Mouse (Mus musculus): Measurements from ENCODE around the gene Fam161a. TPM values are rescaled to one million over a fixed set of nuclear protein-coding genes. Genes with fewer than 3 reads are reported as not detected.

Gene Fam161a
- total and polyA plus RNA-seq, 3 experiments: 1.4 to 2.0 (median 1.5) TPM

- Histone ChIP-seq H3K9me3 (replicated peaks; ENCODE audit: low read length) (no peaks in the 10 kb centered on the region), H3K4me2 (ENCODE audit: insufficient read depth, low read depth, poor library complexity, severe bottlenecking) (no peak overlapping the region), H3K36me3 (replicated peaks in 1 of 2; ENCODE audit: control insufficient read depth in 1 of 2, insufficient read depth in 1 of 2, low read length in 1 of 2) (no peaks in the 10 kb centered on the region), H3K79me2 (replicated peaks; ENCODE audit: control insufficient read depth, extremely low read depth, insufficient read depth, poor library complexity, severe bottlenecking) (no peaks in the 10 kb centered on the region), H3K4me1 (ENCODE audit: control insufficient read depth in 1 of 2, insufficient read depth in 2 of 2) (peaks cover 5 to 6% of the 10 kb centered on the region in 2 experiments; a peak in 3 of 4 replicates), H3K27ac (ENCODE audit: insufficient read depth, low read depth) (no peak overlapping the region), H3K27me3 (replicated peaks) (no peaks in the 10 kb centered on the region), H3K4me3 (replicated peaks in 1 of 3; ENCODE audit: low read depth in 2 of 3, low read length in 2 of 3, poor library complexity in 1 of 3) (no peak overlapping the region), H3K9ac (ENCODE audit: insufficient read depth, low read depth) (no peak overlapping the region)
- in situ Hi-C loops (cut with MboI; ENCODE audit: low pct_ligation_motif_present, low pct_unique_long_range_greater_than_20kb, low sequenced_read_pairs) (no loop called here), dilution Hi-C loops (cut with MboI; ENCODE audit: extremely low pct_ligation_motif_present, extremely low pct_unique_long_range_greater_than_20kb, low sequenced_read_pairs) (no loop called here)
- TF ChIP-seq HCFC1 (IDR thresholded peaks at IDR 0.05; ENCODE audit: low read depth, low read length) (no peak), POLR2AphosphoS2 (IDR thresholded peaks at IDR 0.05; ENCODE audit: low read depth, low read length) (no peak), MXI1 (IDR thresholded peaks at IDR 0.05; ENCODE audit: low read depth, low read length) (no peak), RCOR1 (conservative IDR thresholded peaks at IDR 0.05; ENCODE audit: low read depth, low read length) (no peak), MAFK (IDR thresholded peaks at IDR 0.05; ENCODE audit: insufficient replicate concordance, low read length) (no peak), CHD1 (IDR thresholded peaks at IDR 0.05; ENCODE audit: low read depth, low read length) (no peak), NELFE (IDR thresholded peaks at IDR 0.05; ENCODE audit: low read depth, low read length) (no peak), E2F4 (IDR thresholded peaks at IDR 0.05; ENCODE audit: insufficient replicate concordance, low read depth, low read length) (no peak), JUN (IDR thresholded peaks at IDR 0.05; ENCODE audit: insufficient read depth, low read depth, low read length) (no peak)
- DNase-seq (ENCODE audit: extremely low read depth): no peak
These were observed 67.5 kb downstream of the Fam161a start for GRCm38 (mm10) chr11:23074841-23075240.

- Histone ChIP-seq H3K79me2 (replicated peaks; ENCODE audit: control insufficient read depth, extremely low read depth, insufficient read depth, poor library complexity, severe bottlenecking) (no peaks in the 10 kb centered on the region), H3K4me3 (replicated peaks in 1 of 3; ENCODE audit: low read depth in 2 of 3, low read length in 2 of 3, poor library complexity in 1 of 3) (no peak overlapping the region), H3K9ac (ENCODE audit: insufficient read depth, low read depth) (no peak overlapping the region), H3K9me3 (replicated peaks; ENCODE audit: low read length) (no peaks in the 10 kb centered on the region), H3K4me2 (ENCODE audit: insufficient read depth, low read depth, poor library complexity, severe bottlenecking) (no peak overlapping the region), H3K27me3 (replicated peaks) (no peaks in the 10 kb centered on the region), H3K4me1 (ENCODE audit: control insufficient read depth in 1 of 2, insufficient read depth in 2 of 2) (peaks cover 12 to 16% of the 10 kb centered on the region in 2 experiments), H3K27ac (ENCODE audit: insufficient read depth, low read depth) (no peak overlapping the region), H3K36me3 (replicated peaks in 1 of 2; ENCODE audit: control insufficient read depth in 1 of 2, insufficient read depth in 1 of 2, low read length in 1 of 2) (no peaks in the 10 kb centered on the region)
- in situ Hi-C loops (cut with MboI; ENCODE audit: low pct_ligation_motif_present, low pct_unique_long_range_greater_than_20kb, low sequenced_read_pairs) (no loop called here), dilution Hi-C loops (cut with MboI; ENCODE audit: extremely low pct_ligation_motif_present, extremely low pct_unique_long_range_greater_than_20kb, low sequenced_read_pairs) (no loop called here)
- no peak for TF ChIP-seq USF1 (IDR thresholded peaks at IDR 0.05; ENCODE audit: low read depth, low read length)
- TF ChIP-seq HCFC1 (IDR thresholded peaks at IDR 0.05; ENCODE audit: low read depth, low read length): no peak
- no peak for TF ChIP-seq MAFK (IDR thresholded peaks at IDR 0.05; ENCODE audit: insufficient replicate concordance, low read length)
- TF ChIP-seq ZNF384 (IDR thresholded peaks at IDR 0.05; ENCODE audit: low read depth, low read length): no peak
- TF ChIP-seq NELFE (IDR thresholded peaks at IDR 0.05; ENCODE audit: low read depth, low read length): no peak
- no peak for TF ChIP-seq POLR2A (IDR thresholded peaks at IDR 0.05; ENCODE audit: low read depth, low read length)
- TF ChIP-seq RAD21 (IDR thresholded peaks at IDR 0.05; ENCODE audit: low read depth, low read length): no peak
- no peak for TF ChIP-seq MYC (IDR thresholded peaks at IDR 0.05; ENCODE audit: low read depth, low read length)
- DNase-seq (ENCODE audit: extremely low read depth): no peak
These were observed 71.2 kb downstream of the Fam161a start for GRCm38 (mm10) chr11:23078541-23078940.

Other genes with a start within 250 kb of the Fam161a start
- 74.6 and 77.4 TPM in 2 replicates for gene B3gnt2, start 146.6 kb upstream of the Fam161a start, total RNA-seq (2012; rRNA removed)
- gene B3gnt2, start 146.6 kb upstream of the Fam161a start, total RNA-seq (2014; rRNA removed): 62.2 and 75.2 TPM in 2 replicates
- 96.0 and 111 TPM in 2 replicates for gene B3gnt2, start 146.6 kb upstream of the Fam161a start, polyA plus RNA-seq (2012; ENCODE audit: insufficient read length, low read depth)
- 4.0 and 4.4 TPM in 2 replicates for gene Zrsr1, start 35.5 kb upstream of the Fam161a start, total RNA-seq (2012; rRNA removed)
- 4.7 and 4.8 TPM in 2 replicates for gene Zrsr1, start 35.5 kb upstream of the Fam161a start, total RNA-seq (2014; rRNA removed)
- gene Zrsr1, start 35.5 kb upstream of the Fam161a start, polyA plus RNA-seq (2012; ENCODE audit: insufficient read length, low read depth): 9.3 and 12.9 TPM in 2 replicates
- 30.8 and 32.6 TPM in 2 replicates for gene Gm28048, start 25.4 kb upstream of the Fam161a start, total RNA-seq (2012; rRNA removed)
- 93.3 and 101 TPM in 2 replicates for gene Gm28048, start 25.4 kb upstream of the Fam161a start, total RNA-seq (2014; rRNA removed)
- gene Gm28048, start 25.4 kb upstream of the Fam161a start, polyA plus RNA-seq (2012; ENCODE audit: insufficient read length, low read depth): 47.3 and 59.5 TPM in 2 replicates
- gene Commd1, start 25.1 kb upstream of the Fam161a start, total RNA-seq (2012; rRNA removed): 109 and 127 TPM in 2 replicates
- gene Commd1, start 25.1 kb upstream of the Fam161a start, total RNA-seq (2014; rRNA removed): 163 and 192 TPM in 2 replicates
- gene Commd1, start 25.1 kb upstream of the Fam161a start, polyA plus RNA-seq (2012; ENCODE audit: insufficient read length, low read depth): 113 and 137 TPM in 2 replicates
- gene Cct4, start 17.0 kb upstream of the Fam161a start, total RNA-seq (2012; rRNA removed): 475 and 482 TPM in 2 replicates
- 874 and 992 TPM in 2 replicates for gene Cct4, start 17.0 kb upstream of the Fam161a start, total RNA-seq (2014; rRNA removed)
- gene Cct4, start 17.0 kb upstream of the Fam161a start, polyA plus RNA-seq (2012; ENCODE audit: insufficient read length, low read depth): 512 and 569 TPM in 2 replicates
- 140 and 176 TPM in 2 replicates for gene Xpo1, start 248.5 kb downstream of the Fam161a start, total RNA-seq (2012; rRNA removed)
- gene Xpo1, start 248.5 kb downstream of the Fam161a start, total RNA-seq (2014; rRNA removed): 295 and 333 TPM in 2 replicates
- gene Xpo1, start 248.5 kb downstream of the Fam161a start, polyA plus RNA-seq (2012; ENCODE audit: insufficient read length, low read depth): 199 and 246 TPM in 2 replicates

Data from CH12.LX (cell line).